7 mouse cellular contexts compared by ENCODE assay signal in the genomic region with DNA sequence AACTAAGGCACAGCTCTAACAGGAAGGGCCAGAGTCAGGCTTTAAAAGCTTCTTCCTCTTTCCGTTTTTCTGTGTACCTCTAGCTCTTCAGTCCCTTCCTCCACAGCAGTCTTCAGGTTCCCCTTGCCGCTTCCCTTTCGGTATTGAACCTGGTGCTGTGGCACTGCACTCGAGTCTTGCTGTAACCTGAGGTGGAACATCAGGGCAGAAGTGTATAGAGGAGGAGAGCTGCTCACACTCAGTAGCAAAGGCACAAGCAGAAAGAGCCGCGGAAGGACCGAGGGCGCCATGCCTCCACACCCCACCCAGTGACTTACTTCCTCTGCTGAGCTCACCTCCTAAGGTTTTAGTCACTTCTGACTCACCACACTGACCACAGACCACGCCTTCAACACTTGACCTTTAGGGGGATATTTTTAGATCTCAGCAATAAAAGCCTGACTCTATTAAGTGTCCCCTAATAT. TPM values are rescaled to one million over a fixed set of nuclear protein-coding genes. Genes with fewer than 3 reads are reported as not detected.
DNase-seq lines count a peak whose midpoint lies in the region; ATAC-seq and TF ChIP-seq lines count a peak whose summit lies in the region.

TSS of gene Cdk14 (minus strand) at position 321 of the 464 bp plus-strand sequence.

- no peaks in the 10 kb centered on the region for H3K36me3 ChIP-seq in forebrain, embryonic 15.5 days
- H3K36me3 ChIP-seq in lung, embryonic 14.5 days (ENCODE audit: insufficient read depth): no peaks in the 10 kb centered on the region

- peak; percentile 14 for DNase-seq in CD4-positive helper T cell, adult 2 months (ENCODE audit: low read depth, low spot score)
- peak; percentile 44 for DNase-seq in MEL-GATA-1-ER (ENCODE audit: extremely low read depth, low read depth)
- DNase-seq in layer of hippocampus, adult 18-20 months (ENCODE audit: low spot score in 2 of 2): no peak
- DNase-seq in lung, embryonic 14.5 days: no peak
- no peak for DNase-seq in urinary bladder, adult 2 months (ENCODE audit: low spot score)

- H3K4me3 ChIP-seq in forebrain, embryonic 15.5 days: no peak within 1 kb of the TSS
- H3K4me3 ChIP-seq in lung, embryonic 14.5 days (ENCODE audit: low read depth, low read length): no peak within 1 kb of the TSS

- 80% methylated on average over 9 of the region's 9 CpGs for WGBS in forebrain, embryonic 15.5 days
- 78% methylated on average over 9 of the region's 9 CpGs for WGBS in lung, embryonic 14.5 days

- no peaks in the 10 kb centered on the region for H3K27me3 ChIP-seq in forebrain, embryonic 15.5 days
- H3K27me3 ChIP-seq in lung, embryonic 14.5 days (ENCODE audit: insufficient read depth, low read length): no peaks in the 10 kb centered on the region

- ATAC-seq in forebrain, embryonic 15.5 days (replicated peaks): no peak
- ATAC-seq in lung, embryonic 14.5 days (ENCODE audit: insufficient read depth): no peak
- peak; percentile 93 for ATAC-seq in neutrophil, adult 5-6 weeks (ENCODE audit: extremely low read depth, insufficient number of reproducible peaks, low FRiP score, poor library complexity, severe bottlenecking)

- H3K4me2 ChIP-seq in forebrain, embryonic 15.5 days (replicated peaks): no peak within 1 kb of the TSS
- H3K4me2 ChIP-seq in lung, embryonic 14.5 days: no peak within 1 kb of the TSS

- no peak within 1 kb of the TSS for H3K27ac ChIP-seq in forebrain, embryonic 15.5 days (replicated peaks)
- no peak within 1 kb of the TSS for H3K27ac ChIP-seq in lung, embryonic 14.5 days (ENCODE audit: low read depth)

- H3K4me1 ChIP-seq in forebrain, embryonic 15.5 days: no peaks in the 10 kb centered on the region
- no peaks in the 10 kb centered on the region for H3K4me1 ChIP-seq in lung, embryonic 14.5 days (ENCODE audit: insufficient read depth)

- no peak for TF ChIP-seq CTCF in lung, embryonic 14.5 days (IDR thresholded peaks at IDR 0.05; ENCODE audit: low read depth)

- no peaks in the 10 kb centered on the region for H3K9me3 ChIP-seq in forebrain, embryonic 15.5 days
- H3K9me3 ChIP-seq in lung, embryonic 14.5 days (ENCODE audit: low read depth, low read length): no peaks in the 10 kb centered on the region

- H3K9ac ChIP-seq in forebrain, embryonic 15.5 days (replicated peaks): no peak within 1 kb of the TSS
- H3K9ac ChIP-seq in lung, embryonic 14.5 days: no peak within 1 kb of the TSS

RNA-seq across cellular contexts. Expression of gene Cdk14, which starts in this region (rescaled TPM):
- polyA plus RNA-seq in forebrain, embryonic 15.5 days (2015; fragmentation: Nextera tagmentation; extraction: Ambion mirVana): 32.3 and 34.4 TPM in 2 replicates
- 100 to 1,000 TPM; 236 to 238 TPM for total RNA-seq in layer of hippocampus, adult 18-20 months (2021)
- polyA plus RNA-seq in lung, embryonic 14.5 days (2014; fragmentation: Nextera tagmentation; extraction: Ambion mirVana): 37.7 and 37.8 TPM in 2 replicates
- 7.9 and 9.2 TPM in 2 replicates for total RNA-seq in neutrophil, adult 5-6 weeks (2017)
- polyA plus RNA-seq in urinary bladder, adult 2 months (2012; rRNA removed): 6.9 and 8.2 TPM in 2 replicates

Comparison
In these comparisons a context has a peak if more than half of its experiments do, and no peak if none do; other contexts are left out.
1. RNA of gene Cdk14 (total RNA-seq): 236 to 238 TPM in layer of hippocampus, adult 18-20 months; 7.9 to 9.2 TPM in neutrophil, adult 5-6 weeks; every median in the first group is over 10 times any median in the second.
2. DNase-seq: peak in CD4-positive helper T cell, adult 2 months (single experiment) and MEL-GATA-1-ER (single experiment); none in layer of hippocampus, adult 18-20 months (0 of 2), lung, embryonic 14.5 days (single experiment) and urinary bladder, adult 2 months (single experiment).